Mouse (Mus musculus): ENCODE measurements around the gene Cyp2c68. TPM values are rescaled to one million over a fixed set of nuclear protein-coding genes. Genes with fewer than 3 reads are reported as not detected.

The Cyp2c68 gene
- polyA plus RNA-seq (2017; shearing (Covaris generic)) = not detected

DNA sequence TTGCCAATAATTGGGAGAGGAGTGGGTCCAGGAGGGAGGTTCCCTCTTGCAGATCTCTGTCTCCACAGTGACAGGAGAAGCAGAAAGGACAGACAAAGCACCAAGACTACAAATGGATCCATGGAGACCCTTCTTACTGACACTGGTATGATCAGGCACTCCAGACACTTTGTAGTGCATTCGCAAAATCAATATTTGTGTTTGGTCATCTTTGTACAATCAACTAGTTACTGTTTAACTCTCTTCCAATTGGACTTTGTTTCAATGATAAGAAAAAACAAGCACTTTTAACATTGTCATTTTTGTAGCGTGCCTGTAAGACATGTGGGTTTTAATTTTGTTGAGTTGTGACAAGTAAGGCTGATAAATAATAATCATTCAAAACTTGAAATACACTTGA, at the start of gene Cyp2c68:
Cyp2c68 (minus strand) TSS at position 135 of the 400 bp plus-strand sequence.

DNA sequence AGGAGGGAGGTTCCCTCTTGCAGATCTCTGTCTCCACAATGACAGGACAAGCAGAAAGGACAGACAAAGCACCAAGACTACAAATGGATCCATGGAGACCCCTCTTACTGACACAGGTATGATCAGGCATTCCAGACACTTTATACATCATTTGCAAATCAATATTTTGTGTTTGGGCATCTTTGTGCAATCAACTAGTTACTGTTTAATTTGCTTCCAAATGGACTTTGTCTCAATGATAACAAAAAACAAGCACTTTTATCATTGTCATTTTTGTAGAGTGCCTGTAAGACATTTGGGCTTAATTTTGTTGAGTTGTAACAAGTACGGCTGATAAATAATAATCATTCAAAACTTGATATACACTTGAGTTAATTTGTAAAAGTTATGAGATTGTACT, 91.9 kb downstream of the Cyp2c68 start, which contains the start of gene Cyp2c67:
Cyp2c67 (minus strand) TSS at position 114 of the 400 bp plus-strand sequence.

Other genes with a start within 250 kb of the Cyp2c68 start
- not detected for gene Cyp2c39, start 230.2 kb downstream of the Cyp2c68 start, polyA plus RNA-seq (2017; shearing (Covaris generic))
- not detected for gene Cyp2c67, start 92.0 kb downstream of the Cyp2c68 start, polyA plus RNA-seq (2017; shearing (Covaris generic))
- gene Cyp2c40, start 71.8 kb upstream of the Cyp2c68 start, polyA plus RNA-seq (2017; shearing (Covaris generic)) = not detected
- gene Cyp2c69, start 145.7 kb upstream of the Cyp2c68 start, polyA plus RNA-seq (2017; shearing (Covaris generic)) = not detected

All from effector memory CD4-positive, alpha-beta T cell, adult 7 months (primary cell).